Mouse (Mus musculus) olfactory bulb, adult 2 months (tissue): ENCODE measurements at regions not wholly inside any gene's neighbourhood (a gene's known extent, or its start where the extent isn't known, plus 50 kb on each side); places are given as distances from the start of the nearest gene placed in this dataset.

ENCODE experiments used
- H3K27ac ChIP-seq: fragments of 200-500 bp; 2 replicates; pipeline ENCODE4 v1.5.1; 2012; ENCODE audit warnings: low read depth, low read length; ENCODE audit not compliant: insufficient read depth
- H3K4me1 ChIP-seq: fragments of 200-500 bp; 2 replicates; pipeline ENCODE4 v1.6.1; 2012; ENCODE audit warnings: low read length; ENCODE audit not compliant: control insufficient read depth, insufficient read depth
- H3K4me3 ChIP-seq: fragments of 200-500 bp; 2 replicates; pipeline ENCODE4 v1.5.1; 2012; ENCODE audit warnings: mild to moderate bottlenecking, low read depth, low read length, moderate library complexity; ENCODE audit not compliant: insufficient read depth
- CTCF ChIP-seq: fragments of 200-500 bp; IDR thresholded peaks from 2 replicates; pipeline ENCODE4 v1.5.1; 2012; ENCODE audit warnings: low read depth, mild to moderate bottlenecking, low read length, moderate library complexity; ENCODE audit not compliant: insufficient read depth
- POLR2A ChIP-seq: fragments of 200-500 bp; IDR thresholded peaks from 2 replicates; pipeline ENCODE4 v1.6.1; 2012; ENCODE audit warnings: mild to moderate bottlenecking, low read depth, low read length, moderate library complexity; ENCODE audit not compliant: insufficient read depth
- WGBS: fragments of 180-500 bp; shearing (Covaris S2); methylation state at CpG from one replicate; pipeline ENCODE4 v1.1.7; 2018; 5-methylcytosine and 5-hydroxymethylcytosine counted together

GRCm38 (mm10) chr16:93204601-93205000, 378.7 kb upstream of the Runx1 start:
- no peaks in the 10 kb centered on the region for H3K4me1 ChIP-seq
- H3K27ac ChIP-seq: no peak overlapping the region
- TF ChIP-seq POLR2A (no peak), CTCF (no peak)
- no peak overlapping the region for H3K4me3 ChIP-seq
- 65% methylated on average over 4 of the region's 4 CpGs for WGBS

DNA sequence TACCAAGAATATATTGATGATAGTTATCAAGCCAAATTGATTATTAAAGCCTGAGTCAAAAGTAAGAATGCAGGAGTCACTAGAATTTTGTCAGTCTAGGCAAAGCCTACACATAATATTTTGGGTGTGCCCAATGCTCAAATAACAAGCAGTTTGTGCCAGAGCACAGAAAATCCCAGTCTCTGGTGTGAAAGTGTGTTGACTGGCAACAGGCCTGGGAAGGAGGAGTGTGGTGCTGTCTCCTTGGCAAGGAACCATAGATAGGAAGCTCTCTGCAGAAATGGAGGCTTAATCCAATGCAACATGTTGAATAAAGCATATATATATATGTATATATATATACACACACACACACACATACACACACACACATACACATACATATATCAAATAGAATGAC, 376.6 kb upstream of the Runx1 start:
- no peak overlapping the region for H3K4me3 ChIP-seq
- no peak overlapping the region for H3K27ac ChIP-seq
- no peak for TF ChIP-seq POLR2A
- TF ChIP-seq CTCF: no peak
- H3K4me1 ChIP-seq: no peaks in the 10 kb centered on the region

DNA sequence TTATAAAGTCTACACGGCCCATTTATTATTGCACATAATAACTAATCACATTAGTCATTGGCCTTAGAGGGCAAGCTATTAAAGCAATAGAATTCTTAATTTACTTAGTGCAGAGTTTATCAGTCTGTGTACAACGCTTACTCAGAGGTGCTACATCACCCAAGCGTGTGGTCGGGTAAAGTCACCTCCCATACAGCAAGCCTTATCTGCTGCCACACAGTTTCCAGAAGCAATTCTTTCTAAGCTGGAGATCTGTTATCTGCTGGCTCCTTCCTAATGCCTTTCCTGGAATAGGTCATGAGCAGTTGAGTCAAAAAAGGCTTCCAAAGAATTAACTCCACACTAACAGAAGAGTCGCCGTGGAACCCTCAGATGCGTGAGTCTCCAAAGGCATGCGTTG, 371.4 kb upstream of the Runx1 start:
- H3K4me3 ChIP-seq: no peak overlapping the region
- H3K4me1 ChIP-seq: 0 out of 2 replicates have a peak, but pooled peaks cover 2% of the 10 kb centered on the region
- no peak for TF ChIP-seq CTCF
- TF ChIP-seq POLR2A: no peak
- 73% methylated on average over 8 of the region's 8 CpGs for WGBS
- H3K27ac ChIP-seq: no peak overlapping the region

GRCm38 (mm10) chr16:93193921-93194481, 368.1 kb upstream of the Runx1 start:
- H3K4me1 ChIP-seq: 0 out of 2 replicates have a peak, but pooled peaks cover 2% of the 10 kb centered on the region
- TF ChIP-seq POLR2A (no peak), CTCF (no peak)
- 63% methylated on average over 7 of the region's 7 CpGs for WGBS
- no peak overlapping the region for H3K4me3 ChIP-seq
- no peak overlapping the region for H3K27ac ChIP-seq

GRCm38 (mm10) chr16:93193263-93193662, 367.3 kb upstream of the Runx1 start:
- 94% methylated on average over 6 of the region's 6 CpGs for WGBS
- TF ChIP-seq POLR2A (no peak), CTCF (no peak)
- no peak overlapping the region for H3K27ac ChIP-seq
- H3K4me1 ChIP-seq: 0 out of 2 replicates have a peak, but pooled peaks cover 2% of the 10 kb centered on the region
- H3K4me3 ChIP-seq: no peak overlapping the region

DNA sequence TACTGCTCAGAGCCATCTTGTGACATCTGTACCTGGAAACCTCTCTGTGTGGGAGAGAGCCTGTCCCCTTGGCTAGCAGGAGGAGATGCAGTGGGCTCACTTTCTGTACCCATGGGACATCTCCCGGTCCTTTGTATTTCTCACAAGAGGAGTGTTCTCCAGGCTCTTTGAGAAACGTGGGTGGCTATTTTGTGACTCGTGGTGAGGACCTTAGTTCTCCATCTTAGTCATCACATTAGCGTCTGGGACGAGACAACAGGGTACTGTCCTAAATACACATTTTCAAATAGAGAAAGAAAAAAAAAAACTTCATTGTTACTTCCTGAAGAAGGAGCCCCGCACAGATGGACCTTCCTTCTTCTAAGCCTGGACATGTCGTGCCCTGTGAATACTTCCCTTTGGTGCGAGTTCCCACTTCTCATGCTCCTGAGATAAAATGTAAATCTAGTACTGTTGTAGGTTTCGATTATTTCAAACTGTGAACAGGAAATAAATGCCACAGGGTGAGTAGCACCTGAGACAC, 366.8 kb upstream of the Runx1 start:
- Histone ChIP-seq H3K27ac (no peak overlapping the region), H3K4me3 (no peak overlapping the region)
- TF ChIP-seq POLR2A (no peak), CTCF (no peak)

DNA sequence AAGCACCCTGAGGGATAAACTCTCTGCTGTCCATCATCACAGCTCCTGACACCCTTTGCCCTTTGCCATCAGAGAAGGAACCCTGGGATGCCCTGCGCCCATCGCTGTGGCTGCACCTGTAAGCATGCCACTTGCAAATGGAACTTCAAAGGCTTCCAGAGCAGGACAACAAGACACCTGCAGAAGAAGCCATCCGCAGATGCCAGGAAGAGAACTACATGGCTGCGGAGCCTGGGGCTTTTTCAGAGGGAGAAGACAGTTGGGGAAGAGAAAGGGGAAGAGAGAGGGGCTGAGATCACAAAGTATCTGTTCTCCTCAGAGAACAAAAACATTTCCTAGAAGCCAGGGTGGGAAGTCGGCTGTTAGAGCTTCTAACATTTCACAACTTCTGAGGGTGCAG, 365.2 kb upstream of the Runx1 start:
- Histone ChIP-seq H3K27ac (no peak overlapping the region), H3K4me1 (0 out of 2 replicates have a peak, but pooled peaks cover 2% of the 10 kb centered on the region), H3K4me3 (no peak overlapping the region)
- no peak for TF ChIP-seq CTCF
- no peak for TF ChIP-seq POLR2A
- 86% methylated on average over 5 of the region's 5 CpGs for WGBS

More for the DNA sequence above, 366.8 kb upstream of the Runx1 start:
- H3K4me1 ChIP-seq: 0 out of 2 replicates have a peak, but pooled peaks cover 2% of the 10 kb centered on the region
- 80% methylated on average over 9 of the region's 9 CpGs for WGBS

DNA sequence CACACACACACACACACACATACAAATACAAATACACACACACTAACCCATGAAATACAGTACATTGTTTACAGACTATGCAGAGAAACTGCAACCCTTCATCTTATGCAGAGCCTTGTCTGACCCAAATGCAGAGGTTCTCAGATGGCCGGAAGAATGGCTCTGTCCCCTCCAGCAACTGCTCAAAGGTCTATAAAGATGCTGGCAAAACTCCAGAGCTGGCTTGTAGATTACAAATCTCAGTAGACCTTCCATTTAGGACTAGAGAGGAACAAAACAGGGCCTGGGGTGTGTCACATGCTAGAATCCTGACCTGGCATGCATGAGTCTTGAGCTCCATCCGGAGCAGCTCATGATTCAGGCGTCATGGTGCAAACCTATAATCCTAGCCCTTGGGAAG, 364.4 kb upstream of the Runx1 start:
- no peak for TF ChIP-seq POLR2A
- TF ChIP-seq CTCF: no peak
- 78% methylated on average over 3 of the region's 3 CpGs for WGBS
- Histone ChIP-seq H3K4me3 (no peak overlapping the region), H3K27ac (no peak overlapping the region), H3K4me1 (0 out of 2 replicates have a peak, but pooled peaks cover 2% of the 10 kb centered on the region)

GRCm38 (mm10) chr16:93189875-93190274, 363.9 kb upstream of the Runx1 start:
- Histone ChIP-seq H3K4me1 (0 out of 2 replicates have a peak, but pooled peaks cover 2% of the 10 kb centered on the region), H3K27ac (no peak overlapping the region), H3K4me3 (no peak overlapping the region)
- 80% methylated on average over 3 of the region's 3 CpGs for WGBS
- TF ChIP-seq POLR2A (no peak), CTCF (no peak)
